Mouse (Mus musculus): ENCODE data around the gene Ccdc88b. TPM values are rescaled to one million over a fixed set of nuclear protein-coding genes. Genes with fewer than 3 reads are reported as not detected.

Ccdc88b gene
- total and polyA plus RNA-seq, 2 experiments from 2014 or later = 1.5 to 1.8 TPM

- TF ChIP-seq CTCF (IDR thresholded peaks at IDR 0.05; ENCODE audit: low read depth) = no peak
- ATAC-seq = 0 out of 2 replicates have a peak, but pooled peaks have one; percentile 22
- H3K4me3 ChIP-seq (ENCODE audit: low read length) = peak overlapping the region; percentile 36
- H3K36me3 ChIP-seq (ENCODE audit: insufficient read depth, low read length) = no peaks in the 10 kb centered on the region
- H3K4me1 ChIP-seq (ENCODE audit: insufficient read depth, low read length) = no peaks in the 10 kb centered on the region; the same call in 1 of the 2 replicates
- no peaks in the 10 kb centered on the region for H3K9me3 ChIP-seq (ENCODE audit: low read length)
- peak overlapping the region; percentile 45 for H3K9ac ChIP-seq (replicated peaks; ENCODE audit: low read length)
- 17% methylated on average over 38 of the region's 38 CpGs for WGBS
- peak; percentile 9 for DNase-seq (ENCODE audit: low spot score)
- peak overlapping the region; percentile 33; the same call in 1 of the 2 replicates for H3K27ac ChIP-seq
- peak overlapping the region; percentile 56 for H3K4me2 ChIP-seq (ENCODE audit: low read depth, low read length)
- H3K27me3 ChIP-seq (ENCODE audit: insufficient read depth, low read length) = no peaks in the 10 kb centered on the region; the same call in 1 of the 2 replicates
Measured at GRCm38 (mm10) chr19:6830556-6831316, 27.3 kb downstream of the Ccdc88b start.

- ATAC-seq (0 out of 2 replicates have a peak, but pooled peaks have one; percentile 8), DNase-seq (ENCODE audit: low spot score) (peak; percentile 52)
- peak overlapping the region; percentile 36 for H3K4me3 ChIP-seq (ENCODE audit: low read length)
Measured at GRCm38 (mm10) chr19:6829870-6830555, 28.0 kb downstream of the Ccdc88b start.

GRCm38 (mm10) chr19:6829069-6829468 lies 28.9 kb downstream of the Ccdc88b start:
- H3K4me1 ChIP-seq (ENCODE audit: insufficient read depth, low read length) = no peaks in the 10 kb centered on the region; the same call in 1 of the 2 replicates
- H3K4me3 ChIP-seq (ENCODE audit: low read length) = no peak overlapping the region
- no peaks in the 10 kb centered on the region for H3K36me3 ChIP-seq (ENCODE audit: insufficient read depth, low read length)
- peak; percentile 61 for TF ChIP-seq CTCF (IDR thresholded peaks at IDR 0.05; ENCODE audit: low read depth)
- DNase-seq (ENCODE audit: low spot score) (peak; percentile 60), ATAC-seq (0 out of 2 replicates have a peak, but pooled peaks have one; percentile 18)
- H3K9me3 ChIP-seq (ENCODE audit: low read length) = no peaks in the 10 kb centered on the region
- no peak overlapping the region for H3K9ac ChIP-seq (replicated peaks; ENCODE audit: low read length)
- no peak overlapping the region for H3K4me2 ChIP-seq (ENCODE audit: low read depth, low read length)
- WGBS = 18% methylated on average over 3 of the region's 3 CpGs
- no peak overlapping the region for H3K27ac ChIP-seq
- no peaks in the 10 kb centered on the region; the same call in 1 of the 2 replicates for H3K27me3 ChIP-seq (ENCODE audit: insufficient read depth, low read length)

More at GRCm38 (mm10) chr19:6829870-6830555, 28.0 kb downstream of the Ccdc88b start:
- Histone ChIP-seq H3K9me3 (ENCODE audit: low read length) (no peaks in the 10 kb centered on the region), H3K4me1 (ENCODE audit: insufficient read depth, low read length) (no peaks in the 10 kb centered on the region; the same call in 1 of the 2 replicates), H3K4me2 (ENCODE audit: low read depth, low read length) (peak overlapping the region; percentile 56), H3K9ac (replicated peaks; ENCODE audit: low read length) (peak overlapping the region; percentile 45), H3K36me3 (ENCODE audit: insufficient read depth, low read length) (no peaks in the 10 kb centered on the region), H3K27me3 (ENCODE audit: insufficient read depth, low read length) (no peaks in the 10 kb centered on the region; the same call in 1 of the 2 replicates), H3K27ac (no peak overlapping the region)
- WGBS = 13% methylated on average over 48 of the region's 48 CpGs
- TF ChIP-seq CTCF (IDR thresholded peaks at IDR 0.05; ENCODE audit: low read depth) = peak; percentile 32; the same call in 1 of the 2 replicates

GRCm38 (mm10) chr19:6826601-6827000 lies 31.4 kb downstream of the Ccdc88b start:
- Histone ChIP-seq H3K36me3 (ENCODE audit: insufficient read depth, low read length) (no peaks in the 10 kb centered on the region), H3K4me1 (ENCODE audit: insufficient read depth, low read length) (no peaks in the 10 kb centered on the region; the same call in 1 of the 2 replicates), H3K9ac (replicated peaks; ENCODE audit: low read length) (no peak overlapping the region), H3K9me3 (ENCODE audit: low read length) (no peaks in the 10 kb centered on the region), H3K27ac (no peak overlapping the region), H3K4me3 (ENCODE audit: low read length) (no peak overlapping the region), H3K27me3 (ENCODE audit: insufficient read depth, low read length) (no peaks in the 10 kb centered on the region; the same call in 1 of the 2 replicates), H3K4me2 (ENCODE audit: low read depth, low read length) (no peak overlapping the region)
- ATAC-seq = no peak
- TF ChIP-seq CTCF (IDR thresholded peaks at IDR 0.05; ENCODE audit: low read depth) = no peak
- WGBS = 80% methylated on average over 3 of the region's 3 CpGs
- DNase-seq (ENCODE audit: low spot score) = no peak

- Histone ChIP-seq H3K4me1 (ENCODE audit: insufficient read depth, low read length) (no peaks in the 10 kb centered on the region), H3K9ac (replicated peaks; ENCODE audit: low read length) (no peak overlapping the region), H3K4me3 (ENCODE audit: low read length) (no peak overlapping the region), H3K9me3 (ENCODE audit: low read length) (no peaks in the 10 kb centered on the region), H3K27ac (no peak overlapping the region), H3K4me2 (ENCODE audit: low read depth, low read length) (no peak overlapping the region), H3K27me3 (ENCODE audit: insufficient read depth, low read length) (no peaks in the 10 kb centered on the region; the same call in 1 of the 2 replicates), H3K36me3 (ENCODE audit: insufficient read depth, low read length) (no peaks in the 10 kb centered on the region)
- ATAC-seq = no peak
- no peak for TF ChIP-seq CTCF (IDR thresholded peaks at IDR 0.05; ENCODE audit: low read depth)
- DNase-seq (ENCODE audit: low spot score) = no peak
- 89% methylated on average over 6 of the region's 6 CpGs for WGBS
Measured at GRCm38 (mm10) chr19:6825384-6825783, 32.6 kb downstream of the Ccdc88b start.

- WGBS = 82% methylated on average over 13 of the region's 13 CpGs
Measured at GRCm38 (mm10) chr19:6820538-6821195, 37.3 kb downstream of the Ccdc88b start.

More at GRCm38 (mm10) chr19:6820538-6821195, 37.3 kb downstream of the Ccdc88b start:
- no peak overlapping the region for H3K9ac ChIP-seq (replicated peaks; ENCODE audit: low read length)
- no peak overlapping the region for H3K27ac ChIP-seq
- H3K4me1 ChIP-seq (ENCODE audit: insufficient read depth, low read length) = no peaks in the 10 kb centered on the region
- DNase-seq (ENCODE audit: low spot score) (no peak), ATAC-seq (no peak)
- no peaks in the 10 kb centered on the region for H3K36me3 ChIP-seq (ENCODE audit: insufficient read depth, low read length)
- no peaks in the 10 kb centered on the region for H3K9me3 ChIP-seq (ENCODE audit: low read length)
- TF ChIP-seq CTCF (IDR thresholded peaks at IDR 0.05; ENCODE audit: low read depth) = no peak
- H3K4me2 ChIP-seq (ENCODE audit: low read depth, low read length) = no peak overlapping the region
- H3K4me3 ChIP-seq (ENCODE audit: low read length) = no peak overlapping the region
- no peaks in the 10 kb centered on the region for H3K27me3 ChIP-seq (ENCODE audit: insufficient read depth, low read length)

Measured in hindbrain, postnatal 0 days (tissue).